Mouse (Mus musculus) mouse trophoblast stem cell (cell line): Measurements from ENCODE around the gene Derl3.
"Not testable (repeated sequence)": the region's sequence is repeated elsewhere in the genome, so short reads cannot be mapped to it uniquely, and the experiment has no call there.

Experiments used
- in situ Hi-C, 2 experiments: fragments of 300-500 bp; cut with MseI, MboI; formaldehyde crosslinking; loops; 2 replicates in 1 of 2; 3 replicates in 1 of 2; pipeline ENCODE4 v1.15.1; 2025

The Derl3 gene

GRCm38 (mm10) chr10:75893089-75893750, at the start of gene Derl3:
Gene Derl3, plus strand, starts transcription at chr10:75893413.
- in situ Hi-C loops, result no loop called here

DNA sequence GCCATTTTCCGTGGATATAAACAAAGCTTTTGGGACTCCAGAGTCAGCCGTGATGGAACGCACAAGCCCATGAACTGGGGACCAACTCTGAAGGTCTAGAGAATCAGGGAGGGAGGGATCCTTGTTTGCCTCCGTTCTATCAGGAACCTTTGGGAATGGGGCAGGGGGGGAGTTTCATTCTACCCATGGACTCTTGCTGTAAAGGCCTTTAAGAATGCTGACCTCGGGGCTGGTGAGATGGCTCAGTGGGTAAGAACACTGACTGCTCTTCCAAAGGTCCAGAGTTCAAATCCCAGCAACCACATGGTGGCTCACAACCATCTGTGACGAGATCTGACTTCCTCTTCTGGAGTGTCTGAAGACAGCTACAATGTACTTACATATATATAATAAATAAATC, 49.3 kb upstream of the Derl3 start:
- in situ Hi-C loops, result not testable (repeated sequence)

- in situ Hi-C loops, result no loop called here
These were observed 48.4 kb upstream of the Derl3 start for GRCm38 (mm10) chr10:75844800-75845199.

GRCm38 (mm10) chr10:75845306-75845930, 47.8 kb upstream of the Derl3 start:
- in situ Hi-C loops, result no loop called here

DNA sequence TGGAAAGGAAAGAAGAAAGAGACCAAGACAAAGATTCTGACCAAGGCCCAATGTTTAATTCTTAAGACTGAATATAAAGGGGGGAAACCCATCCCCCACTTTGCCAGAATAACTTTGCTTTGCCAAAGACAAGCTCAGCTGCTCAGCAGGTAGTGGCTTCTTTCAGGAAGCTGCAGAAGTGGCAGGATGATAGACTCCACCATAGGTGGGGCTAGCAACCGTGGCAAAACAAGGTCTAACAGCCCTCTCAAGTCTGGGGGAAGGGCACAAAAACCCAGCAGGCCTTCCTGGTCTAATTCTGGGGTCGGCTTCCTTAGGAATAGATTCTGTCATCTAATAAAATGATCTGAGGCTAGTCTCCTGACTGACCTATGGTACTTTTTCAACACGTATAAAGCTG, 44.8 kb upstream of the Derl3 start:
- in situ Hi-C loops, result no loop called here

- in situ Hi-C loops, result no loop called here
These were observed 42.1 kb upstream of the Derl3 start for GRCm38 (mm10) chr10:75851076-75851475.

- in situ Hi-C loops, result no loop called here
These were observed 41.5 kb upstream of the Derl3 start for GRCm38 (mm10) chr10:75851681-75852080.

DNA sequence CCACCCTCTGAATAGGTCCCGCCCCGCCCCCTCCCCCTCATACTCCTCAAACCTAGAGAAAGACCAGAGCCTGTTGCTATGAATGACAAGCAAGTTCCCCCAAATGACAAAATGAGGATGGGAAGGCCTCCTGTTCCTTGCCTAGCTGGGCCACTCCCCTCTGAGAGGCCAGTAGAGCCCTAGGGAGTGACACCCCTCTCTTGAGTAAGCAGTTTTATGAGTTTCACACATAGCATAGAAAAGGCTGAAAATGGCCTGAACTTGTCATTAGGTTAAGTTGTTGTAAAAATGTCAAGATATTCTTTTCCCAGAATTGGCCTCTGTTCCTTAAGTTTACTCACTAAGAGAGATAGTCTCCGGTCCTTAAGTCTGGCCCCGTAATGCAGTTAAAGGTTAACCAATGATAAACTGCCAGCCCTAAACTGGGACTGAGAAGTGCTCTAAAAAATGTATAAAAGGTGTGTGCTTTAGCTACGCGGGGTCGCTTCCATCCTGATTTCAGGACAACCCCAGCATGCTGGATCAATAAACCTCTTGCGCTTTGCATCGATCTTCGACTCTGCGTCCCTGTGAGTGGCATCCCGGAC, 40.6 kb upstream of the Derl3 start:
- in situ Hi-C loops, result no loop called here

GRCm38 (mm10) chr10:75853452-75853851, 39.8 kb upstream of the Derl3 start:
- in situ Hi-C loops, result no loop called here

DNA sequence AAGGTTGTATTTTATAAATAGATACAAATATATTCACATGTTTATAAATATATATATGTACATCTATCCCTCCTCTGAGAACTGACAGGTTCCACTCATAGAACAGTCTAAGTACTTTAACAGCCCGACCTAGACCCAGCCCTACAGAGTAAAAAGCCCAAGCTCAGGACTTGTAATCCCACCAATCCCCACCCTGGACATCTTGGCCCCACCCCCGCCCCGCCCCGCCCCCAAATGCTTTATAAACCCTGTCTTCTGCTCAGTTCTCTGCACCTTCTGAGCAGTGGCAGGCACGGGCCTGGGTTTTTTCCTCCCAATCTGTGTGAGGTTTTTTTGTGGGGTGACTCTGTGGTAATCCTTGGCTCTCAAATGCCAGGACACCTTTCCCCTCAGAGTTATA, 39.1 kb upstream of the Derl3 start:
- in situ Hi-C loops, result no loop called here

- in situ Hi-C loops, result no loop called here
These were observed 38.4 kb upstream of the Derl3 start for GRCm38 (mm10) chr10:75854791-75855190.

- in situ Hi-C loops, result no loop called here
These were observed 37.7 kb upstream of the Derl3 start for GRCm38 (mm10) chr10:75855416-75855981.

GRCm38 (mm10) chr10:75856155-75856907, 36.9 kb upstream of the Derl3 start:
- in situ Hi-C loops, result no loop called here

DNA sequence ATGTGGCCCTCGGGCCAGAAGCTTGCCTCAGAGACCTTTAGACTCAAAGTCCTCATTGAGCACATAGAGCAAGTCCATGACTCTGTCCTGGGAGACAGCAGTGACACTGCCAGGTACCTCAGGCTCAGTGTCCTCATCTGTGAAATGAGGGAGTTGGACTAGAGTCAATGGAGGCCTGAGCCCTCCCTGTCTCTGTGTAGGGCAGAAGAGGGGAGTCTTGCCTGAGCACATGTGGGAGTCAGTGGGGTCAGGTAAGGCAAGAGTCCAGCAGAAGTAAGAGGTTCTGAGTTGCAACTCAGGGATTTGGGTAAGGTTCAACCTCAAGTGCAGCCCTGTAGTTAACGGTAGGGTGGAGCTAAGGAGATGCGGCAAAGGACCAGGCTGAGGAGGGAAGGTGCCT, 36.2 kb upstream of the Derl3 start:
- in situ Hi-C loops, result no loop called here

DNA sequence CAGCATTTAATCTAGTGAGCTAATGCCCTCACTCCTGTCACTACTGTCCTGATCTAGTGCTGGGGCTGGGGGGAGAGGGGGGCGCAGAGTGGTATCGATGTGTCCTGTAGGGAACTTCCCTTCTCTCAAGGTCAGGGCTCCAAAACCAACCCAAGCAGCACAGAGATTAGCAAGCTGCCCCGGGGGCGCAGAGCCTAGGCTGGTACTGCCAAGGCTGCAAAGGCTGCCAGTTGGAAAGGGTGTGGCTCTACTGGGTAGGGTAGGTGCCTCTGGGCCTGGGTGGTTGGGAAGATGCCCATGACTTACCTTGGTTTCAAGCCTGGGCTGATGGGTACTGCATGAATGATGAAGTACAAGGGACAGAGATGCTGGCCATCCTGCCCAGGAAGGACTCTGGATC, 35.6 kb upstream of the Derl3 start:
- in situ Hi-C loops, result no loop called here

GRCm38 (mm10) chr10:75859107-75859746, 34.0 kb upstream of the Derl3 start:
- in situ Hi-C loops, result no loop called here

- in situ Hi-C loops, result not testable (repeated sequence)
These were observed 33.3 kb upstream of the Derl3 start, which contains the start of gene Mif for GRCm38 (mm10) chr10:75859786-75860470. Gene Mif, minus strand, starts transcription at chr10:75860240.

GRCm38 (mm10) chr10:75860746-75861145, 32.5 kb upstream of the Derl3 start:
- in situ Hi-C loops, result no loop called here

- in situ Hi-C loops, result no loop called here
These were observed 31.6 kb upstream of the Derl3 start for GRCm38 (mm10) chr10:75861587-75861986.

DNA sequence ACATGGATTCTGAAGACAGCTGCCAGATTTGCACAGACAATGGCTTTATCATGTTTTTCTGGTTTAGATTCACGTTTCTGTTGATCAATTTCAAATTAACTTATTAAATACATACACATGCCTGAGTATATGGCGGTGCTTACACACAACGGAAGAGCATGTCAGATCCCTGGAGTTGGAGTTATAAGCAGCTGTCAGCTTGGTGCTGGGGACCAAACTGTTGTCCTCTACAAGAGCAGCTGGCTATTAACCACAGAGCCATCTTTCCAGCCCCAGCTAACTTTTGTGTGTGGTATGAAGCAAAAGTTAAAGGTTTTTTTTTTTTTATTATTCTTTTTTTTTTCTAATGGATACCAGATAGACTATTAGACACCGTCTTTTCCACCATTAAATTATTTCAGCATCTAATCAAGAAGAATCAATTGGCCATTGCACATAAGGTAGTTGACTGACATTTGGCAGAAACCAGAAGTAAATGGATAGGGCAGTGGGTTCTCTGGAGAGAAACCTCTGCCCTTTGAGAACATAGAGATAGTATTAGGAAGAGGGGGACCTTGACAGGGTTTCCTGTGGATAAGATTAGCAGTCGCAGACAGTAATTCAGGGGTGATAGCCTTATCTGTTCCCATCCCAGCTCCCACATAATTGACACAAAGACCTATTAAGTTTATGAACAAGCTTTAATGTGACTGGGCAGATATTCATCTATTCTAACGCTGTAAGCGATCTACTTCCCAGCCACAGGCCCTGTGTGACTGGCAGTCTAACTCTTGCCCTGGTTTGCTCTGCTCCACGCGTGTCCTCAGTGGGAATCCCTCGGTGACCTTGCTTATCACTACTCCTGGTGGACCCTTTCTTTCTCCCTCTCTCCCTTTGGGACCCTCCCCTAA, 20.9 kb upstream of the Derl3 start:
- in situ Hi-C loops, result no loop called here
